Mouse (Mus musculus): ENCODE data around the gene Dnajc28.

Gene Dnajc28

GRCm38 (mm10) chr16:91586244-91586643 lies 32.6 kb downstream of the Dnajc28 start:
- DNase-seq = no peak

GRCm38 (mm10) chr16:91585617-91586016 lies 33.2 kb downstream of the Dnajc28 start:
- no peak for DNase-seq

GRCm38 (mm10) chr16:91582307-91582706 lies 36.5 kb downstream of the Dnajc28 start:
- peak; percentile 55 for DNase-seq

DNA sequence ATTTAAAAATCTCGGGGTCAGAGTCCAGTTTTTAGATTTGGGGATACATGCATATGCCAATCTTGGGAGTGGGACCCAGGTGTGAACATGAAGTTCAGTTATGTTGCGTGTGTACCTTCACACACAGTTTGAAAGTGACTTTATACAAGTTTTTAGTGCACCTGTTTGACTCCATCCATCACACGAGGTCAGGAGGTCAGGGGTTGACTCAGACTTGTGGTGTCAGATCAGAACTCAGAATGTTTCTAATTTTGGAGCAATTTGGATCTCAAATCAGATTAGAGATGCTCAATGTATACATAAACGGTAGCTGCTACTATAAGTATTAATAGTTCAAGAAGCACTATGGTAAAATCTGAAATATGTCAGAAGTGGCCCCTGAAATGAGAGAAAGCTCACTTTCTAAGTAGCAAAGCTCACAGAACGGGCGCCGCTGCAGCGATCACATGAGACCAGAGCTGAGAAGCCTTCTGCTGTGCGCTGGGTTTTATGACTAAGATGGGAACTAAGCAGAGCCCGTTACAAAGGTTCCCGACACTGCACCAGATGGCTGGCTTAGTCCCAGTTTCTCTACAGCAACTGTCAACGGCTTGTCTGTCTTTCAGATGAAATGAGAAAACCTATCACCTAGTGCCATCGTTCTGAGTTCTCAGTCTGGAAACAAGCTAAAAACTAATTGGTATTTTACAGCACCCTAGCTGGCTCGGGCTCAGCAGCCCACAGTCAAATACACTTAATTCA lies 39.7 kb downstream of the Dnajc28 start:
- DNase-seq = no peak

DNA sequence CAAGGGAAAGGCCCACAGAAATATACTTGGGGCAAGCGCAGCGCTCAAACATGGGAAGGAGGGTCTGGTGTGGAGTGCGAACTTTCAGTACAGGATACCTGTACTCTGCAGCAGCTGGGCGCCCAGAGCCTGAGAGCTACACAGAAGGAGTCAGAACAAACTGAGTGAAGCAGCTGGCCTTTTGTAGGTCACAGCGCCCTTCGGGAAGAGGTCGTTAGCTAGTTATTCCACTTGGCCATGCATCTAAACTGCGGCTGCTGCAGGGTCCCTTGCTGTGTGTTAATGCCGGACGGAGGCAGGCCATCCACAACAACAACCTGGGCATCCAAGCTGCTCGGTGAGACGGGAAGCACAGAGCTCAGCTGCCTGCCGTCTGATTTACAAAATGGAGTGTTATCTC lies 43.7 kb downstream of the Dnajc28 start:
- no peak for DNase-seq

DNA sequence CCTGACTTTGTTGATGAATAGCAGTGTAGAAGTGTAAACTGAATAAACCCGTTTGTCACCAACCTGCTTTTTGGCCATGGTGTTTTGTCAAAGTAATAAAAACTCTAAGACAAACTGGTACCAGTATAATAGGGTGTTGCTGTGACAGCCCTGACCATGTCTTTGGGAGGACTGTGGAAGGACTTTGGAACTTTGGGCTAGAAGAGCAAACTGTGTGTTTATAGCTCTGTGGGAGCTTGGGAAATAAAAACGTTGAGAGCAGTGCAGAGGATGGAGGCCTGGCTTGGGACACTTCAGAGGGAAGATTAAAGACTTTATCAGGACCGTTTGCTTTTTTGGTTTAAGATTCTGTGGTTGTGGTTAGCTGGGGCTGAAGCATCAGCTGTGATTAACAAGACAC lies 47.7 kb downstream of the Dnajc28 start:
- DNase-seq = no peak

- DNase-seq = no peak
Measured at GRCm38 (mm10) chr16:91568960-91569359, 49.9 kb downstream of the Dnajc28 start.

DNA sequence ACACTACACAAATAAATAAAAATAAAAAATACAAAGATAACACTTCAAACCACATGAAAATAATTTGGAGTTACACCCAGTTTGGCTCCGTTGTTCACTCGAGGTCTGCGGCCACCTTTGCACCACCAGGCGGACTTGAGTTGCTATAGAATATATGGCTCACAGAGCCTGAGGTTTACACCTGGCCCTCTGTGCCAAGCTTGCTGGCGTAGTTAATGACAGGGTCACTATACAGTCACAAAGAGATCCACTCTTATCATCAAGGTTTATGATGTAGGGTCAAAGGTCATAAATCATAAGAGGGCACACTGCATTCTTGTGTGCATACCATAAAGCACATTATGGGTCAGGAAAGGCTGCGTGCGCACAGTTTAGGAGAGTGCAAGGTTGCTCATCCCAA lies 52.8 kb downstream of the Dnajc28 start:
- DNase-seq = no peak

DNA sequence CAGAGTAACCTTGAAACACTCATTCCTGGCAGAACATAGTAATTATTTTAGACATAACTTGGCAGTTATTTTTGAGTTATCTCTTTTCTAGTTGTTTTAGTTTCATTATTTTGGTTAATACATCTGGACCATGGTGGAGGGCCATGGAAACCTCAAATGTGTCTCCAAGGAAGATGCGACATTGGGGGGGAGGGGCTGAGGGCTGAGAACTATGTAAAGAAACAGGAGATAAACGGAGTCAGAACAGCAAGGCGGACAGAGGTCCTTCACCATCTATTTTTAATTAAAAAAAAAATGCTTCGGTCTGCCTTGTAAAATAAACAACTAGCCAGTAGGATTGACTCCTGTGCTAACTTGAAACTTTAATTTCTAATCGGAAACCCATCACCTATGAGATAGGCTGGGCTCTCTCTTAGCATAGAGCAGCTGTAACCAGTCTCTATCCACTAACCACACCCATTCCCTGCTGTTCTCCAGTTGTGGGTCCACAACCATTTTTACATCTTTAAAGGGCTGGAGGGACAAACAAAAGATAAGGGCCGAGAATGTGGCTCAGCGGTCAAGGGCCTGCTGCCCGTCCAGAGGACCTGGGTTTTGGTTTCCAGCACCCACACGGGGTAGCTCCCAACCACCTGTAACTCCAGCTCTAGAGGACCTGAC lies 53.4 kb downstream of the Dnajc28 start:
- no peak for DNase-seq

DNA sequence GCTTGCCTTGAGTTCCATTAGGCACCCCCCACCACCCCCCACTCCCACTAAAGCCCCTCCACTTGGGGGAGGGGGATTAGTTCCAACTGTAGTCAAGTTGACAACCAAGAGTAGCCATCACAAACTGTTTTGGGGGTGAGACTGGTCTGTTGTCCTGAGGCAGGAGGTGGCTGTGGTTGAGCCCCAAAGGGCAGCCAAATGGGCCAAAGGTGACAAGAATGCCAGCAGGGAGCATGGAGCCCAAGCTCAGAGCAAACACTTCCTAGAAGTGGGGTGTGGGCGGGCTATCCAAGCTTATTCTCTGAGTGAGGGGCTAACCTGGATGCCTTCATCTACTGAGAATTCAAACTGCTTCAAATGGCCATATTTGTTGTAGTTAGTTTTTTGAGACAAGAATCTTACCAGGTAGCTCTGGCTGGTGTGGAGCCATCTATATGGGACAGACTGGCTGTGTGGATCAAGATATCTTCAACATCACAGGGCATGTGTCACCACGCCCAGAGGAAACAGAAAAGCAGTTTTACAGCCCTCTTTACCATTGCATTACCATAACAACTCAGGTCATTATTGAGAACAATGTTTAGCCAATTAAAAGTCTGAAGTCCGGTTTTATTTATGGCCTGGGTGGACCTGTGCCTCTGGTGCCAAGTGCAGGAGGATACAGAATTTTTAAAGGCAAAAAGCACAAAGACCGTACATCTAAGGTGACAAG lies 54.1 kb downstream of the Dnajc28 start:
- no peak for DNase-seq
